Mouse (Mus musculus) brain, embryonic 18.5 days (tissue): ENCODE results near the gene Fam178b.

Source experiments
- DNase-seq: peaks from one replicate; pipeline ENCODE4 v3.0.0-alpha.2; 2012; ENCODE audit warnings: low read depth, low spot score

Gene Fam178b

DNA sequence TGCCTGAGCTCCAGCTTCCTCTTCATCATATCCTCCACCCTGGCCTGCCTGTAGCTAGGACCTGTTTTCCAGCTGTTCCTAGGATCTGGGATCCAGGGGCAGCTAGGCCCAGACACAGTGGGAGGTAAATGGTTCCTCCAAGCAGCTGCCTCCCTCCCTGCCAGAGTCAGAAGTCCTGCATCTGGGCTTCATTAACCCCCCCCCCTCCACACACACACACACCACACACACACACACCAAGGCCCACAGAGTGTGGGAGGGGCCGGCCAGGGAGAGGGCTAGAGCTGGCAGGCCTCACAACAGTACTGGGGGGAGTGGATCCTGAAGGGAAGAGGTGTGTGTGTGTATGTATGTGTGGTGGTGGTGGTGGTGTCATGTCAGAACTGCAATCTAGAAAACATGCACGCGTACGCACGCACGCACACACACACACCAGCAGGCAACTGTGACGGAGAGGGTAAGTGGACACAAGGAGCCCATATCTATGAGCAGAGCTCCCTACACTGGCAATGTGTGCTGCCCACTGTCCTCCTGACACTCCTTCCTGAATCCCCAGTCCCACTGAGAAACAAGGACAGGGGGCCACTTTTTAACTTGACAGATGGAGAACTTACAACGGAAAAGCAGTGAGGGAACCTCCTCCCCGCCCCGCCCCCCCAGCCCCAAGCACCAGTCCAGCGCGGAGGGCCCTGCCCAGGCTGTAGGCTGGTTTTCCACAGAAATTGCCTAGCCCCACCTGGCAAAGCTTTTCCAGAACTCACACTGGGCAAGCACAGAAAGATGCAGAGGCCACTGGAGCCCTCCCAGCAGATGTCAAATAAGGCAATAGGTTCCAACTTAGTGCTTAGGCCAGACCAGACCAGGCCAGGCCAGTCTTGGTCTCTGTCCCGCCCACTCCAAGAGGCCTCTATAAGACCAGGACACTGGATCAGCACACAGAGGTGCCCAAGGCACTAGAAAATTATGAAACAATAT is 94.2 kb downstream of the Fam178b start:
- DNase-seq = no peak

GRCm38 (mm10) chr1:36587860-36588259 is 95.1 kb downstream of the Fam178b start:
- no peak for DNase-seq

DNA sequence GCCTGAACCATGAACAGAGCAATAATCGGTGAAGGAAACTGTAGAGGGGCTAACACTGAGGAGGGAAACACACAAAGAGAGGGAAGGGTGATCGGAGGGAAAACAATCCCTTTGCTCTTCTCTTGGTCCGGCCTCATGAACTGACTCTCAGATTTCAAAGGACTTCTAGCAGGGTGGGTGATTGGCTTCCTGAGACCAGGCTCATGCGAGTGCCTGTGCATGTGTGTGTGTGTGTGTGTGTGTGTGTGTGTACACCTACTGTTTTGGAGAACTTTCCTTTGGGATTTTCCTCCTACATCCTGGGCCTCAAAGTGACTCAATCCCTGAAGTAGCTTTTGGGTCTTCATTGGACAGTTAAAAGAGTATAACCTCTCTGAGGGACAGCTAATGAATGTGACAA is 96.7 kb downstream of the Fam178b start:
- no peak for DNase-seq

DNA sequence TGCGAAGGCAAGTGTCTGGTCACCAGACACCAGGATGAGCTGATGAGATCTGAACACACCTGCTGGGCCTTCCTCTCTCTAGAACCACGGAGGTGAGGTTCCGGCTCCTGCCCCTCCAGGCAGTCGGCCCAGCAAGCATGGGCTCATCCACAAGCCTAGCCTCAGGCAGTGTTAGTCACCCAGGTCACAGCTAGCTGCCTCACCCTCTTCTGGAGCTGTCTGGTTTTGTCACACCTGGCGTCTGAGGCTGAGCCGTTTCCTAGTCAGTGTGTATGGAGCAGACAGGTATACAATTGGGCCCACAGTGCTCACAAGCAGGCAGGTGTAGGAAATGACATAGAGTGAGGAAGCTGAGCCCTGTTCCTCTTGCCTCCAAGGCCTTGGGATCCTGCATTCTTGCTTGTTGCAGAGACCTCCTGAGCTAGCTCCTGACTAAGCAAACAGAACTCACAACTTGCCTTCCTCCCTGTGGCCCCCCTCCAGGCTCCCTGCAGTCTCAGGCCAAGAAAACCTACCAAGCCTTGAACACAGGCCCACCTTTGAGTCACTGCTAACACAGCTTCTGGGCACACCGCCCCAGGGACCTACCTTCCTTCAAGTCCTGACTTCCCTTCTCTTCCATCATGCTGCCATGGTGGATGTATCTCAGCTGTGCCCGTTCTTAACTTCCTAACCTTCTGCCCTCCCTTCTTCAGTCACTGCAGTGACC is 99.4 kb downstream of the Fam178b start:
- DNase-seq = no peak

GRCm38 (mm10) chr1:36582211-36582610 is 100.8 kb downstream of the Fam178b start:
- DNase-seq = no peak

DNA sequence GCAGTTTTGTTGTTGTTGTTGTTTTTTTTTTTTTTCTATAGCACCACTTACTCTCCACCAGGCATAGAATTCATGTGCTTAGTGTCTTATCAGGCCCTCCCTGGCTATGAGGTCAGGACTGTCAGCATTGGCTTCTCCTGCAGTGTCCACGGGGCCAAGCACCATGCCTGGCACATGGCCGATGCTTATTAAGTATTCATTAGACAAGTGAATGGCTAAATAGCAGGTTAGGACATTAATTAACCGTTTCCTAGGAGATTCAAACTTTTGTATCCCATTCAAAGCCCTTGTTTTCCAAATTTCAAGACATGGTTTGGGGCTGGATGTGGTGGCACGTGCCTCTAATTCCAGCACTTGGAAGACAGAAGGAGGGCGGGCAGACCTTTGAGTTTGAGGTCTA is 101.7 kb downstream of the Fam178b start:
- no peak for DNase-seq

GRCm38 (mm10) chr1:36580384-36581207 is 102.4 kb downstream of the Fam178b start:
- DNase-seq = no peak

GRCm38 (mm10) chr1:36579974-36580383 is 103.0 kb downstream of the Fam178b start:
- DNase-seq = no peak

DNA sequence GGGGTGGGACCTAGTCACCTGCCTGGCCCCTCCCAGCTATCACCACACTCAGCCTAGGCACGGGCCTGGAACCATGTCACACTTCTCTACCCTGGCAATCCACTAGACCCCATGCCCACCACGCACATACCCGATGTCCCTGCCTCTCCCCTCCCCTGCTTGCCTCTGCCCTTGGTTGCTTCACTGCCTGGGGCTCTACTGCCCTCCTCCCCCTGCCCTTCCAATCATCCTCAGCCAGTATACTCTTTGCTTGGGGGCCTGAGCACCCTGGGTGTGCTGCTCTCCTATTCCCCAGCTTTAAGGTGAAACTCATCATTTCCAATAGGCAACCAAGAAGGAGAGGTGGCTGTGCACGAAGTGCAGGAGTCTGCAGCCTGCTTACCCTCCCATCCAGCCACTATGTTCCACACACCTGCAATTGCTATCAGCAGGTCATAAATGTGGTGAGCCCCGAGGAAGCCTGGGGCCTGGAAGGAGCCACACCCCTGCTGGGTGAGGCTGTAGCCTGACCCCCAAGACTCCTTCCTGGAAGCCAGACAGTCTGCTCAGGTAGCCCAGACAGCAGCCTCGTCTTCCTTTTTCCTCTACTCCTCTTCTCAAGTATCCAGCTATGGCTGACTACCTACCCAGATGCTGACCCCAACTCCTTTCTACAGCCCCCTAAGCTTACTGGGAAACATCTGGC is 105.8 kb downstream of the Fam178b start:
- DNase-seq = no peak

- no peak for DNase-seq
These were observed 107.6 kb downstream of the Fam178b start for GRCm38 (mm10) chr1:36575347-36575746.

DNA sequence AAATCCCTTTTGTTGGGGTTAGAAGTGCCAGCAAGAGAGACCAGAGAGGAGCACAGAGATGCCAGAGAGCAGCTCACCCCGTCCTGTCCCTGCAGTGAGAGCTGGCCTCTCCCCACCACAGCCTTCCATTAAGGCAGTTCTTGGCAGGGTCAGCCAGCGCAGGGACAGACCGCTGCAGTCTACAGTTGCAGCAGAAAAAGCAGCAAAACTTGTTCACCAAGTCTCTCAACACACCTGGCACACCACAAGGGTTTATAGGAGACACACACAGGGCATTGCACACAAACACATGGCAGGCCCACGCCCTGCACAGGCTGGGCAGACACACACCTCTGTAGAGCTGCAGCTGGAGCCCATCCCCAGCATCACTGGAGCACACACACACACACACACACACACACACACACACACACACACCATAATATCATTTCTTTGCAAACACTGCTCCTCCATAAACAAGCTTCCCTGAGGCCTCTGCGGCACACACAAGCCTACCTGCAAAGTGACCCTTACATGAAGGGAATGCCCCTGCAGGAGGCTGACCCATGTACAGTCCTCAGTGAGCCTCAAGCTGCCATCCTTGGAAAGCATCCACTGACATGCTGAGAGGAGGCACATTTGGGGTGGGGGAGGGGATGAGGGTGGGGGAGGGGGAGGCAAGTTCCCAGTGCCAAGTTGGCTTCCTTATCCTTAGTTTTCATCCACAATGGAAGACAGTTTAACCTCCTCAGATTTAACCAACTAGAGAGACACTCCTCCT is 108.6 kb downstream of the Fam178b start:
- no peak for DNase-seq

DNA sequence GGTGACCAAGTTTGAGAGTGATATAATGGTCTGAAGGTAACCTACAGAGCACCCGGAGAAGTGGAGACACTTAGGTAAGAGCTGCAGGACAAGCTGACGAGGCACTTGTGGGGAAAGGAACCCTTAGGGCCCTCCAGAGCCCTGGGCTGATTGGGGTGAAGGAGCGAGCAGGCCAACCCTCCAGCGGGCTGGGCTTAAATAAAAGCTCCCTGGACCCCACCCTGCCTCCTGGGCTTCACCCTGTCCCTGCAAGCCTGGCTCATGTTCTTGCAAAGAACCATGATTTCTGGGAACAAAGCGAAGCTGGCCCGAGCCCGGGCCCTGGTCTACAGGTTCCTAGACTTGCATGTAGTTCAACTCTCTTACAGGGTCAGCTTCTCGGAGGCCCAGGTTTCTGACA is 109.5 kb downstream of the Fam178b start:
- no peak for DNase-seq

DNA sequence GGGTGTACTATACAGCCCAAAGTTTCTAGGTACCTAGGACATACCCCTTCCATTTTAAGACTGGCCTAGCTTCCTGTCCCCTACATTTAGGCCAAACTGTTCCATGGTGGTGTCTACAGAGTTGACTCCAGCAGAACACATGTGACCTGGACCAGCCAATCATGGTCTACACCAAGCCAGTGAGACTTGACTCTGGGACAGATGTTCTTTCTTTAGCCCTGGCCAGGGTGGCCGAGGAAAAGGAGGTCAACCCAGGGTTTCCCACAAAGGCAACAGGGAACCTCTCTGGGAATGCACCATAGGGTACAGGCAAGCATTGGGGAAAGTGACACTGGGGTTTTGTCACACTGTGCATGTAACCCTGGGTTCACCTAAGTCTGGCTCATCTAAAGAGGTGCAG is 110.3 kb downstream of the Fam178b start:
- DNase-seq = no peak

DNA sequence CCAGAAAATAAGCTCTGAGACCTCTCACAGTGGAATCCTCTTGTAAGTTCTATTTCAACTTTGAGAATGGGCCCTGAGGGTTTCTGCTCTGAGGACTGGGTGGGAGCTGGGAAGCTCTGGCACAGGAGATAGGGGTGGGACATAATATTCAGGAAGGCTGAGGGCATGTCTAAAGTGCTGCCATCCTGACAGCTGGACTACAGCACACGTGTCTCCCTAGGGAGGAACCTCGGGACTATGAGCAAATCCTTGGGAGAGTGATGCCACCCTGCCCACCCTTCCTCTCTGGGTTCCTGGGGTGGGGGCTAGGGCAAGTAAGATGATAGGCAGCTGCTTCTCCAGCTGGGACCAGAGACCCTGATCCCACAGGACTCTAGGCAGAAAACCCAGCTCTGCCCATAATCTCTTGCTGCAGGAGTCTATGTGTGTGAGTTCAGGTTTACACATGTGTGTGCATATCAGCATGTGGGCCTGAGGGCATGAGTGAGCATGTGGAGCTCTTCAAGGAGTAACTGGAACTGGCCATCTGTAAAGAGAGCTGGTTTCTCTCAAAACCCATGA is 110.8 kb downstream of the Fam178b start:
- no peak for DNase-seq

DNA sequence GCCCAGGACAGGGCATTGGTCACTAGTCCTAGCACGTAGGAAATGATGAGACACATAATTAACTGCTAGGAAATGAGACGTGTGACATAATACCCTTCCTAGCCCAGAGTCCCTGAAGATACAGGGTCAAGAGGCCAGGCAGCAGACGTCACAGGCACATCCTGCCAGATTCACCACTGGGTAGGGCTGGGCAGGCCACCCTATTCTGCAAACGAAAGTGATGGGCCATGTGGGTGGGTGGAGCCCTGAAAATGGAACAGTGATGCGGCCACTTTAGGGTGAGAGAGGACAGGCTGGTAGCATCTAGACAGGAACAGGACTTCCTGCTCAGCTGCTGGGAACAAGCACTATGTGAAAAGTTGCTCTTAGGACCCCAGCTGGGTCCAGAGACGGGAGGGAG is 111.4 kb downstream of the Fam178b start:
- no peak for DNase-seq

DNA sequence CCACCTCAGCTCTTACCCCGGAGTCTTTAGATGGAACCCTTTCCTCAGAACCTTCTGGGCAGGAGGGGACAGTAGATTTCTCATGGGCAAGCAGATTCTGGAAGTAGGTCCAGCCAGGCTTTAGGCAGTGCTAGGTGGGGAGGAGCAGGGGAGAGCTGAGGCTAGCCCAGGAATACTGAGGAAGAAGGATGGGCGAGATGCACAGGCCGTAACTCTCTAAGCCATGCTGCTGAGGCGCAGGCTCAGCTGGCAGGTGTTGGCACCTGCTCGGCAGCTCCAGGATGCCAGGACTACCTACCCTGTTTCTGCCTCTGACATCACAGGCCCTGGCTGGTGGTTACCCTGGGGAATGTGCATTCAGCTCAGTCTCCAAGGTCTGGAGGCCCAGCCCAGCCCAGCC is 112.7 kb downstream of the Fam178b start:
- DNase-seq = no peak

GRCm38 (mm10) chr1:36569694-36570276 is 113.2 kb downstream of the Fam178b start:
- no peak for DNase-seq

DNA sequence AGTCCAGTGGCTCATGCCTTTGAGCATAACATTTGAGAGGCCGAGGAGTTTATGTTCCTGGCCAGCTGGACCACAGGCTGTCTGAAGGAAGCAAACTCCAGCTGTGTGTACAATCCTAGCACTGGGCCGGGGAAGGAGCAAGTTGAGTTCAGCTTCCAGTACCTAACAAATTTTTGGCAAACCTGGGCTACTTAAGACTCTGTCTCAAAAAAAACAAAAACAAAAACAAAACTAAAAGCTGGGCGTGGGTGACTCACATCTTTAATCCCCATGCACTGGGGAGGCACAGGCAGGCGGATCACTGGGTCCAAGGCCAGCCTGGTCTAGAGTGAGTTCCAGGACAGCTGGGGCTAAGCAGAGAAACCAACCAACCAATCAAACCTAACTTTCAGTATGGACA is 114.2 kb downstream of the Fam178b start:
- DNase-seq = no peak

DNA sequence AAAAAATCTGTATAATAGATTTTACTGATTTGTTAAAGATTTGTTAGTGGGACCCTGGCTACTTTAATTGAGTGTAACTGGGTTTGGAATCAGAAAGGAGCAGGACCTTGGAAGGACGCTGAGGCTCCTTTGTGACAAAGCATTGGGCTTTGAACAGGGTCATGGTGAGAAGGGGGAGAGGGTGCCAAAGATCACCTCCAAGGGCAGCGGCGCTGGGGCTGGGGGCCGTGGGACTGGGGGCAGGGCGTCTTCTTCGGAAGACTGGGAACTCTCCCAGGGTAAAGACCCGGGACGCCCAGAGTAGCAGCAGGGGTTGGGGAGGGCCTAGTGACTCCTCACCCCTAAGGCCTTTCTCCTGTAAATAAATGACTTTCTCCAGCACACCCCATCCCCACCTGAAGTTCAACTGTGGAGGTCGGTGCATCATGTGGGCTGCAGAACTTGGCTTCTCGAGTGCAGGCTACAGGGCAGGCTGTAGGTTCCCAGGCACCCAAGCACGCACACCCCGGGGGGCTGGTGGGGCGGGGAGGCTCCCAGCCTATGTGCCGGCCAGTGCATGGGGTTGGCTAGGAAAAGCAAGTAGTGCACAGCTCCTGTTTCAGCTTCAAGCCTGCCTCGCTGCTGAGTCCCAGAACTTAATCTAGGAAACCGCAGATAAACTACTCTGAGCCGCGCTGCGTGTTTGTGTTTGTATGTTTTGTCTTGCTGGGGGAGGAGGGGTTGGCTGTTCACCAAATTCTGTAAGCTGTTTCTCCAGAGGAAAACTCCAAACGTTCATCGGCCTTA is 115.0 kb downstream of the Fam178b start:
- no peak for DNase-seq
